ENCODE assay signal across 24 mouse cellular contexts in the genomic region with DNA sequence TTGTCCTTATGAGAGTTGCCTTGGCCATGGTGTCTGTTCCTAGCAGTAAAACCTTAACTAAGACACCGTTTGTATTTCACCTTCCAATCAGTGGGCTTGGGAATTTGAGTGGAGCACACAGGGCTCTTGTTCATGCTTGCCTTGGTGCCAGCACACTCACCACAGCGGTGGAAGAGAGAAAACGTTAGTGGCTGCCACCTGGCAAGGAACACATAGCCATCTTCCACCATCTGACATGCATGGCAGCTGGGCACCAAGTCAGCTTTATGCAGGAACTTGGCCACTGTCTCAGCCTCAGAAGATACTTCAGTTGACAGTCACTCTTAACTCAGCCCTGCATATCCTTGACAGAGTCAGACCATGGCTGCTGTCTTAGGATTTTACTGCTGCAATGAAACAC. TPM values are rescaled to one million over a fixed set of nuclear protein-coding genes. Genes with fewer than 3 reads are reported as not detected.
A peak's percentile ranks its signal among the peaks of the same experiment; 100 is the strongest.
DNase-seq lines count a peak whose midpoint lies in the region; ATAC-seq and TF ChIP-seq lines count a peak whose summit lies in the region.
"Had no signal": no experiment of that assay in that cellular context is flagged by ENCODE, and none has a peak within 500 bp of the region (broad histone marks: within the 10 kb centered on the region; RNA-seq: fewer than 3 reads in every experiment).

No protein-coding gene starts in this region.

- no peak for TF ChIP-seq CTCF in forebrain, postnatal 0 days (IDR thresholded peaks at IDR 0.05; ENCODE audit: low read depth)

- no peak overlapping the region for H3K4me2 ChIP-seq in forebrain, postnatal 0 days (ENCODE audit: low read depth)
- no peak overlapping the region for H3K4me2 ChIP-seq in forebrain, embryonic 14.5 days (ENCODE audit: low read length)
- no peak overlapping the region for H3K4me2 ChIP-seq in intestine, embryonic 16.5 days (ENCODE audit: low read depth, low read length)
- H3K4me2 ChIP-seq: embryonic facial prominence, embryonic 13.5 days; forebrain, embryonic 13.5 days; heart, embryonic 12.5 days; hindbrain, embryonic 15.5 days had no signal

- H3K36me3 ChIP-seq in forebrain, postnatal 0 days (ENCODE audit: insufficient read depth) = no peaks in the 10 kb centered on the region
- no peaks in the 10 kb centered on the region for H3K36me3 ChIP-seq in forebrain, embryonic 14.5 days (ENCODE audit: control insufficient read depth, insufficient read depth, low read length)
- H3K36me3 ChIP-seq in intestine, embryonic 16.5 days (ENCODE audit: control insufficient read depth, insufficient read depth, low read length) = no peaks in the 10 kb centered on the region
- H3K36me3 ChIP-seq in heart, embryonic 10.5 days = no peaks in the 10 kb centered on the region
- H3K36me3 ChIP-seq: embryonic facial prominence, embryonic 13.5 days; heart, embryonic 12.5 days; hindbrain, embryonic 15.5 days had no signal

- no peaks in the 10 kb centered on the region for H3K4me1 ChIP-seq in forebrain, postnatal 0 days (ENCODE audit: insufficient read depth)
- H3K4me1 ChIP-seq in forebrain, embryonic 14.5 days (ENCODE audit: control insufficient read depth, insufficient read depth, low read length) = no peaks in the 10 kb centered on the region
- H3K4me1 ChIP-seq in intestine, embryonic 16.5 days (ENCODE audit: control insufficient read depth, insufficient read depth, low read length) = no peaks in the 10 kb centered on the region
- H3K4me1 ChIP-seq in heart, embryonic 10.5 days = peaks cover 36% of the 10 kb centered on the region
- H3K4me1 ChIP-seq: embryonic facial prominence, embryonic 13.5 days; forebrain, embryonic 13.5 days; hindbrain, embryonic 15.5 days had no signal

- H3K27ac ChIP-seq in forebrain, postnatal 0 days (ENCODE audit: low read depth, low read length) = no peak overlapping the region
- H3K27ac ChIP-seq in forebrain, embryonic 14.5 days (ENCODE audit: low read depth, low read length) = no peak overlapping the region
- H3K27ac ChIP-seq in intestine, embryonic 16.5 days (ENCODE audit: low read length) = no peak overlapping the region
- H3K27ac ChIP-seq in heart, embryonic 10.5 days = no peak overlapping the region
- H3K27ac ChIP-seq: embryonic facial prominence, embryonic 13.5 days; forebrain, embryonic 13.5 days; heart, adult 2 months; hindbrain, embryonic 15.5 days had no signal

- H3K4me3 ChIP-seq in forebrain, postnatal 0 days (ENCODE audit: low read depth, low read length) = no peak overlapping the region
- H3K4me3 ChIP-seq in forebrain, embryonic 14.5 days (ENCODE audit: low read depth, low read length) = no peak overlapping the region
- no peak overlapping the region for H3K4me3 ChIP-seq in intestine, embryonic 16.5 days (ENCODE audit: low read length)
- H3K4me3 ChIP-seq in heart, embryonic 10.5 days = no peak overlapping the region
- H3K4me3 ChIP-seq: embryonic facial prominence, embryonic 13.5 days; forebrain, embryonic 13.5 days; heart, adult 2 months; heart, embryonic 12.5 days; hindbrain, embryonic 15.5 days had no signal

- no peaks in the 10 kb centered on the region for H3K9me3 ChIP-seq in forebrain, postnatal 0 days (ENCODE audit: low read length)
- no peaks in the 10 kb centered on the region for H3K9me3 ChIP-seq in forebrain, embryonic 14.5 days (replicated peaks; ENCODE audit: control insufficient read depth, low read length)
- no peaks in the 10 kb centered on the region for H3K9me3 ChIP-seq in intestine, embryonic 16.5 days (ENCODE audit: control insufficient read depth, low read length)
- H3K9me3 ChIP-seq in heart, embryonic 10.5 days = no peaks in the 10 kb centered on the region
- H3K9me3 ChIP-seq: embryonic facial prominence, embryonic 13.5 days; forebrain, embryonic 13.5 days; heart, embryonic 12.5 days; hindbrain, embryonic 15.5 days had no signal

- peak; percentile 59; the same call in 1 of the 2 replicates for ATAC-seq in forebrain, postnatal 0 days
- no peak for ATAC-seq in forebrain, embryonic 14.5 days
- no peak for ATAC-seq in intestine, embryonic 16.5 days
- ATAC-seq: forebrain, embryonic 13.5 days; intestine, postnatal 0 days had no signal

- WGBS in forebrain, postnatal 0 days = 73% methylated on average over 3 of the region's 3 CpGs
- WGBS in forebrain, embryonic 14.5 days = 77% methylated on average over 3 of the region's 3 CpGs
- 80% methylated on average over 3 of the region's 3 CpGs for WGBS in intestine, embryonic 16.5 days
- 80% methylated on average over 3 of the region's 3 CpGs for WGBS in heart, embryonic 10.5 days

- no peaks in the 10 kb centered on the region for H3K27me3 ChIP-seq in forebrain, postnatal 0 days (ENCODE audit: insufficient read depth, low read length)
- no peaks in the 10 kb centered on the region for H3K27me3 ChIP-seq in forebrain, embryonic 14.5 days (replicated peaks; ENCODE audit: control insufficient read depth, insufficient read depth, low read length)
- H3K27me3 ChIP-seq in intestine, embryonic 16.5 days (replicated peaks; ENCODE audit: control insufficient read depth, insufficient read depth, low read length) = no peaks in the 10 kb centered on the region
- H3K27me3 ChIP-seq in heart, embryonic 10.5 days (ENCODE audit: insufficient read depth, poor library complexity, severe bottlenecking) = no peaks in the 10 kb centered on the region
- H3K27me3 ChIP-seq: embryonic facial prominence, embryonic 13.5 days; forebrain, embryonic 13.5 days; heart, embryonic 12.5 days; hindbrain, embryonic 15.5 days had no signal

- no peak overlapping the region for H3K9ac ChIP-seq in forebrain, postnatal 0 days
- H3K9ac ChIP-seq in forebrain, embryonic 14.5 days (ENCODE audit: low read length) = no peak overlapping the region
- no peak overlapping the region for H3K9ac ChIP-seq in intestine, embryonic 16.5 days (ENCODE audit: low read depth, low read length)
- H3K9ac ChIP-seq: embryonic facial prominence, embryonic 13.5 days; forebrain, embryonic 13.5 days; heart, embryonic 12.5 days; hindbrain, embryonic 15.5 days had no signal

- peak; percentile 26 for DNase-seq in forebrain, postnatal 0 days
- DNase-seq in forebrain, embryonic 14.5 days (ENCODE audit: low spot score) = no peak
- DNase-seq in cerebellum, adult 18-20 months = peak; percentile 31 to 40
- peak; percentile 54 for DNase-seq in cerebellum, adult 9-11 months
- DNase-seq in gastrocnemius, postnatal 25 days = no peak
- no peak for DNase-seq in heart, embryonic 10.5 days (ENCODE audit: low spot score)
- DNase-seq: adrenal gland, adult 8-10 months; adrenal gland, postnatal 36 days; gastrocnemius, postnatal 10 days; heart, adult 2 months; kidney, adult 8-10 months had no signal

RNA-seq across cellular contexts. Expression of a gene that starts 11.8 kb away (rescaled TPM):
- not detected in 2 replicates for total RNA-seq in forebrain, postnatal 0 days (2014; rRNA removed)
- 0.22 and 0.33 TPM in 2 replicates for polyA plus RNA-seq in forebrain, postnatal 0 days (2015; fragmentation: Nextera tagmentation; extraction: Ambion mirVana)
- polyA plus RNA-seq in forebrain, embryonic 14.5 days (2014; fragmentation: Nextera tagmentation; extraction: Ambion mirVana) = 0.17 TPM in 1 of 2 replicates, not detected in the other
- total RNA-seq in gastrocnemius, postnatal 25 days (2021) = not detected
- not detected in 2 replicates for polyA plus RNA-seq in intestine, embryonic 16.5 days (2015; fragmentation: Nextera tagmentation; extraction: Ambion mirVana)
- 1.5 and 2.0 TPM in 2 replicates for polyA plus RNA-seq in heart, embryonic 10.5 days (2016; fragmentation: Nextera tagmentation; extraction: Ambion mirVana)
- total RNA-seq: adrenal gland, adult 8-10 months; adrenal gland, postnatal 36 days; gastrocnemius, postnatal 10 days; heart, adult 2 months; heart, postnatal 25 days had no signal
- polyA plus RNA-seq: cortical plate, adult 2 months; forebrain, embryonic 13.5 days; gonadal fat pad, adult 2 months; heart, adult 2 months; heart, embryonic 16.5 days; hindbrain, embryonic 11.5 days; intestine, postnatal 0 days had no signal

RNA-seq across cellular contexts. Expression of a gene that starts 25.4 kb away (rescaled TPM):
- not detected in 2 replicates for total RNA-seq in forebrain, postnatal 0 days (2014; rRNA removed)
- not detected in 2 replicates for polyA plus RNA-seq in forebrain, postnatal 0 days (2015; fragmentation: Nextera tagmentation; extraction: Ambion mirVana)
- not detected in 2 replicates for polyA plus RNA-seq in forebrain, embryonic 14.5 days (2014; fragmentation: Nextera tagmentation; extraction: Ambion mirVana)
- total RNA-seq in gastrocnemius, postnatal 25 days (2021) = not detected
- not detected in 2 replicates for polyA plus RNA-seq in intestine, embryonic 16.5 days (2015; fragmentation: Nextera tagmentation; extraction: Ambion mirVana)
- polyA plus RNA-seq in heart, embryonic 10.5 days (2016; fragmentation: Nextera tagmentation; extraction: Ambion mirVana) = not detected in 2 replicates
- total RNA-seq: adrenal gland, adult 8-10 months; adrenal gland, postnatal 36 days; ES-E14; gastrocnemius, postnatal 10 days; heart, adult 2 months; heart, postnatal 25 days had no signal
- polyA plus RNA-seq: cortical plate, adult 2 months; embryonic facial prominence, embryonic 13.5 days; forebrain, embryonic 13.5 days; heart, embryonic 12.5 days; heart, embryonic 16.5 days; hindbrain, embryonic 11.5 days; hindbrain, embryonic 15.5 days; intestine, postnatal 0 days; kidney, embryonic 16.5 days had no signal

RNA-seq across cellular contexts. Expression of a gene that starts 37.1 kb away (rescaled TPM):
- not detected in 2 replicates for total RNA-seq in forebrain, postnatal 0 days (2014; rRNA removed)
- 0.19 TPM in 1 of 2 replicates, not detected in the other for polyA plus RNA-seq in forebrain, postnatal 0 days (2015; fragmentation: Nextera tagmentation; extraction: Ambion mirVana)
- polyA plus RNA-seq in forebrain, embryonic 14.5 days (2014; fragmentation: Nextera tagmentation; extraction: Ambion mirVana) = not detected in 2 replicates
- not detected for total RNA-seq in gastrocnemius, postnatal 25 days (2021)
- polyA plus RNA-seq in intestine, embryonic 16.5 days (2015; fragmentation: Nextera tagmentation; extraction: Ambion mirVana) = not detected in 2 replicates
- polyA plus RNA-seq in heart, embryonic 10.5 days (2016; fragmentation: Nextera tagmentation; extraction: Ambion mirVana) = 0.13 TPM in 1 of 2 replicates, not detected in the other
- total RNA-seq: adrenal gland, adult 8-10 months; adrenal gland, postnatal 36 days; ES-E14; gastrocnemius, postnatal 10 days; heart, adult 2 months; heart, postnatal 25 days had no signal
- polyA plus RNA-seq: cortical plate, adult 2 months; forebrain, embryonic 13.5 days; heart, adult 2 months; heart, embryonic 12.5 days; heart, embryonic 16.5 days; hindbrain, embryonic 11.5 days; hindbrain, embryonic 15.5 days; intestine, postnatal 0 days; kidney, embryonic 16.5 days had no signal

RNA-seq across cellular contexts. Expression of a gene that starts 55.8 kb away (rescaled TPM):
- 58.0 and 68.5 TPM in 2 replicates for total RNA-seq in forebrain, postnatal 0 days (2014; rRNA removed)
- polyA plus RNA-seq in forebrain, postnatal 0 days (2015; fragmentation: Nextera tagmentation; extraction: Ambion mirVana) = 18.6 and 25.0 TPM in 2 replicates
- polyA plus RNA-seq in forebrain, embryonic 14.5 days (2014; fragmentation: Nextera tagmentation; extraction: Ambion mirVana) = 19.1 and 27.3 TPM in 2 replicates
- total RNA-seq in gastrocnemius, postnatal 25 days (2021) = not detected
- polyA plus RNA-seq in intestine, embryonic 16.5 days (2015; fragmentation: Nextera tagmentation; extraction: Ambion mirVana) = 0.64 and 0.72 TPM in 2 replicates
- polyA plus RNA-seq in heart, embryonic 10.5 days (2016; fragmentation: Nextera tagmentation; extraction: Ambion mirVana) = 0.10 TPM in 1 of 2 replicates, not detected in the other
- total RNA-seq: ES-E14; heart, adult 2 months; heart, postnatal 25 days had no signal
- polyA plus RNA-seq: gonadal fat pad, adult 2 months had no signal

Comparison
In these comparisons a context has a peak if more than half of its experiments do, and no peak if none do; other contexts are left out.
1. DNase-seq: peak in forebrain, postnatal 0 days (single experiment), cerebellum, adult 18-20 months (2 of 2) and cerebellum, adult 9-11 months (single experiment); none in forebrain, embryonic 14.5 days (single experiment), gastrocnemius, postnatal 25 days (single experiment) and heart, embryonic 10.5 days (single experiment).